Mouse (Mus musculus): ENCODE measurements at regions not wholly inside any gene's neighbourhood (a gene's known extent, or its start where the extent isn't known, plus 50 kb on each side); places are given as distances from the start of the nearest gene placed in this dataset.
A peak's percentile ranks its signal among the peaks of the same experiment; 100 is the strongest.

- peak; percentile 12 for DNase-seq (ENCODE audit: low read depth, low spot score)
- no peak overlapping the region for H3K4me3 ChIP-seq (ENCODE audit: control insufficient read depth in 1 of 2, insufficient read depth in 1 of 2, low read depth in 2 of 2, low read length in 2 of 2)
- no peak overlapping the region for H3K27ac ChIP-seq (ENCODE audit: control insufficient read depth, low read depth, low read length)
- TF ChIP-seq ELF1 (IDR thresholded peaks at IDR 0.05; ENCODE audit: low read depth, low read length) (no peak), CHD1 (IDR thresholded peaks at IDR 0.05; ENCODE audit: low read depth, low read length) (no peak), ZKSCAN1 (IDR thresholded peaks at IDR 0.05; ENCODE audit: low read depth, low read length) (no peak), USF1 (IDR thresholded peaks at IDR 0.05; ENCODE audit: low read depth, low read length) (no peak), EP300 (IDR thresholded peaks at IDR 0.05; ENCODE audit: low read depth in 1 of 2, low read length in 2 of 2) (no peak), ZMIZ1 (IDR thresholded peaks at IDR 0.05; ENCODE audit: low read depth, low read length) (no peak), MEF2A (IDR thresholded peaks at IDR 0.05; ENCODE audit: extremely low read depth, insufficient replicate concordance, low read depth, low read length, poor library complexity, severe bottlenecking) (no peak), POLR2AphosphoS5 (IDR thresholded peaks at IDR 0.05; ENCODE audit: borderline replicate concordance, low read depth, low read length) (no peak), TBP (IDR thresholded peaks at IDR 0.05; ENCODE audit: low read depth, low read length) (no peak), MYC (IDR thresholded peaks at IDR 0.05; ENCODE audit: low read depth, low read length) (no peak), GABPA (IDR thresholded peaks at IDR 0.05; ENCODE audit: low read depth, low read length) (no peak), MXI1 (IDR thresholded peaks at IDR 0.05; ENCODE audit: low read depth, low read length) (no peak), BHLHE40 (IDR thresholded peaks at IDR 0.05; ENCODE audit: borderline replicate concordance, low read depth, low read length) (no peak), USF2 (IDR thresholded peaks at IDR 0.05; ENCODE audit: borderline replicate concordance in 1 of 2, insufficient read depth in 1 of 2, low read depth in 1 of 2, low read length in 2 of 2) (no peak), UBTF (IDR thresholded peaks at IDR 0.05; ENCODE audit: borderline replicate concordance, insufficient read depth, low read depth, low read length) (no peak), TAL1 (IDR thresholded peaks at IDR 0.05; ENCODE audit: low read length) (no peak)
- H3K9me3 ChIP-seq (replicated peaks; ENCODE audit: insufficient read depth, low read length) = no peaks in the 10 kb centered on the region
- H3K36me3 ChIP-seq (ENCODE audit: control insufficient read depth in 1 of 2, insufficient read depth in 2 of 2, low read length in 2 of 2) = no peaks in the 10 kb centered on the region
- no peaks in the 10 kb centered on the region for H3K4me1 ChIP-seq (ENCODE audit: control insufficient read depth in 1 of 2, insufficient read depth in 2 of 2, low read length in 2 of 2)
- no peak overlapping the region for H3K9ac ChIP-seq (ENCODE audit: control insufficient read depth, low read depth, low read length, poor library complexity, severe bottlenecking)
- peaks cover 0 to 1% of the 10 kb centered on the region in 2 experiments; a peak in 1 of 4 replicates for H3K27me3 ChIP-seq (ENCODE audit: control insufficient read depth in 1 of 2, insufficient read depth in 2 of 2, low read length in 2 of 2)
- H3K79me2 ChIP-seq (ENCODE audit: control insufficient read depth, insufficient read depth, low read length, poor library complexity) = no peaks in the 10 kb centered on the region
Observed at GRCm38 (mm10) chr14:72783248-72783647, 73.4 kb upstream of the Fndc3a start.

- TF ChIP-seq HCFC1 (IDR thresholded peaks at IDR 0.05; ENCODE audit: low read depth, low read length) (no peak), NELFE (IDR thresholded peaks at IDR 0.05; ENCODE audit: low read depth, low read length) (no peak), E2F4 (IDR thresholded peaks at IDR 0.05; ENCODE audit: borderline replicate concordance, low read depth, low read length) (no peak), GATA1 (IDR thresholded peaks at IDR 0.05; ENCODE audit: low read depth, low read length) (no peak), MAX (IDR thresholded peaks at IDR 0.05; ENCODE audit: low read length) (no peak), NRF1 (IDR thresholded peaks at IDR 0.05; ENCODE audit: insufficient read depth, low read depth, low read length, poor library complexity, severe bottlenecking) (no peak), ZNF384 (IDR thresholded peaks at IDR 0.05; ENCODE audit: low read depth, low read length) (no peak), POLR2AphosphoS2 (IDR thresholded peaks at IDR 0.05; ENCODE audit: low read length) (no peak), POLR2AphosphoS5 (IDR thresholded peaks at IDR 0.05; ENCODE audit: borderline replicate concordance, low read depth, low read length) (no peak), ETS1 (IDR thresholded peaks at IDR 0.05; ENCODE audit: low read depth, low read length) (no peak), TCF12 (IDR thresholded peaks at IDR 0.05; ENCODE audit: low read depth, low read length) (no peak), ELF1 (IDR thresholded peaks at IDR 0.05; ENCODE audit: low read depth, low read length) (no peak), CHD1 (IDR thresholded peaks at IDR 0.05; ENCODE audit: low read depth, low read length) (no peak), CTCF (IDR thresholded peaks at IDR 0.05 in 2 of 3, conservative IDR thresholded peaks at IDR 0.05 in 1 of 3; ENCODE audit: control insufficient read depth in 1 of 3, insufficient read depth in 1 of 3, low read depth in 2 of 3, low read length in 3 of 3, poor library complexity in 1 of 3, severe bottlenecking in 1 of 3) (no peak), USF1 (IDR thresholded peaks at IDR 0.05; ENCODE audit: low read depth, low read length) (no peak), TAL1 (IDR thresholded peaks at IDR 0.05; ENCODE audit: low read length) (no peak), MYC (IDR thresholded peaks at IDR 0.05; ENCODE audit: low read depth, low read length) (no peak), CHD2 (IDR thresholded peaks at IDR 0.05; ENCODE audit: low read length) (no peak), TBP (IDR thresholded peaks at IDR 0.05; ENCODE audit: low read depth, low read length) (no peak), MAFK (IDR thresholded peaks at IDR 0.05; ENCODE audit: borderline replicate concordance, low read depth, low read length) (no peak)
- H3K4me1 ChIP-seq (ENCODE audit: control insufficient read depth in 1 of 2, insufficient read depth in 2 of 2, low read length in 2 of 2) = no peaks in the 10 kb centered on the region
- no peaks in the 10 kb centered on the region for H3K9me3 ChIP-seq (replicated peaks; ENCODE audit: insufficient read depth, low read length)
- H3K9ac ChIP-seq (ENCODE audit: control insufficient read depth, low read depth, low read length, poor library complexity, severe bottlenecking) = no peak overlapping the region
- no peak overlapping the region for H3K4me3 ChIP-seq (ENCODE audit: control insufficient read depth in 1 of 2, insufficient read depth in 1 of 2, low read depth in 2 of 2, low read length in 2 of 2)
- no peaks in the 10 kb centered on the region for H3K79me2 ChIP-seq (ENCODE audit: control insufficient read depth, insufficient read depth, low read length, poor library complexity)
- no peaks in the 10 kb centered on the region for H3K36me3 ChIP-seq (ENCODE audit: control insufficient read depth in 1 of 2, insufficient read depth in 2 of 2, low read length in 2 of 2)
- no peak for DNase-seq (ENCODE audit: low read depth, low spot score)
- H3K27me3 ChIP-seq (ENCODE audit: control insufficient read depth in 1 of 2, insufficient read depth in 2 of 2, low read length in 2 of 2) = peaks cover 0 to 1% of the 10 kb centered on the region in 2 experiments; a peak in 1 of 4 replicates
- H3K27ac ChIP-seq (ENCODE audit: control insufficient read depth, low read depth, low read length) = no peak overlapping the region
Observed at GRCm38 (mm10) chr14:72779446-72779845, 69.6 kb upstream of the Fndc3a start.

All from MEL (cell line).